Mouse (Mus musculus) kidney, postnatal 25 days (tissue): ENCODE results near the gene Gigyf1.

Experiments
- DNase-seq, 2 experiments: peaks; one replicate each; pipeline ENCODE4 v3.0.0; 2021; ENCODE audit warnings: mixed read lengths in 2 of 2

Gene Gigyf1

GRCm38 (mm10) chr5:137535318-137535717, 17.0 kb downstream of the Gigyf1 start:
- no peak for DNase-seq

GRCm38 (mm10) chr5:137537461-137537860, 19.1 kb downstream of the Gigyf1 start:
- no peak for DNase-seq

DNA sequence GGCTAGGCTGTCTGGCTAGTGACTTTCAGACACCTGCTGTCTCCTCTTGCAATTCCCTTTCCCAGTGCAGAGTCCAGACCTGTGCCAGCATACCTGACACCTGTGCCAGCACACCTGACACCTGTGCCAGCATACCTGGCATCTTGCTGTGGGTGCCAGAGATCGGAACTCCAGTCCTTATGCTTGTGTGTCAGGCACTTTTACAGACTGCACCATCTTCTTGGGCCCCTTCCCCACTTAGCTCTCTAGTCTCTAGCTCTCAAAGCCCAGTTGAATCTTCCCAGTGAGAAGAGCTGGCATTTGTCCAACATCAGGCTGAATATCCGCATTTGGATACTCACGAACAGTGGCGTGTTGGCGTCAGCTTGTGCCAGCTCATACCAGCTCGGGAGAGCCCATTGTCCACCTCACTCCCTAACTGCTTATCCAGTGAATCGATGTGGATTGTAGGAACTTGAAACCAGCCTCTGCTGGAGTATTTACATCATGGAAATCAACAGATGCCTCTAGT, 21.0 kb downstream of the Gigyf1 start:
- no peak for DNase-seq

- DNase-seq, result no peak
Observed at GRCm38 (mm10) chr5:137540991-137541390, 22.6 kb downstream of the Gigyf1 start.

DNA sequence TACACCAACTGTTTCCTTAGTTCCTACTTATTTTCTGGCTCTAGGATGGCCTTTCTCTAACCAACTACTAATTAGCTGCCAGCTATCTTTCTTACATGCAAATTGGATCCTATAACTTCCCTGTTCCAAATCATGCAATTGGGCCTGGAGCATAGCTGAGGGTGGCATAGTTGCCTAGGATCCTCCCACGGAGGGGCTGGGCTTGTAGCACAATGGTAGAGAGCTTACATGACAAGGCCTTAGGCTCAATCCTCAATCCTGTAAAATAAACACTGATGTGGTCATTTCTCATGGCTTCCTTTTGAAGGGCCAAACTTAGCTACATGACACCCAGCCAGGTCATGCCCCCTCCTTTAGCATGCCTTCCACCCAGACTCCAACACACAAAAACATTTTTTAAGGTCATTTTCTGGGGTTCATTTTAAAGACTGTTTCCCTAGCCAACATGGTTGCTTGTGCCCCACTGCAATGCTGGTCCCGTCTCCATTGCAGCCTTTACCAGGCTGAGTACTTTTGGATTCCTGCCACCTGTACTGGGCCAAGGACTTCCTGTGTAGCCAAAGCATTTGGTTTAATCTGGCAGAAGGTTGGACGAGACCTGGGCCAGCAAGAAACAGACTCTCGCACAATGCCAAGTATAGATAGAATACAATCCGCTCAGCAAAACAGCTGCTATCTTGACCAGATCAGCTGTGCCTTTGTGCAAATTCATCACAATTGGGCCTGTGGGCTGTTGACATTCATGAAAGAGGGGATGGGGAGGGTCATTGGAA, 23.6 kb downstream of the Gigyf1 start:
- DNase-seq, result no peak

- DNase-seq, result no peak
Observed at GRCm38 (mm10) chr5:137544926-137545325, 26.6 kb downstream of the Gigyf1 start.

DNA sequence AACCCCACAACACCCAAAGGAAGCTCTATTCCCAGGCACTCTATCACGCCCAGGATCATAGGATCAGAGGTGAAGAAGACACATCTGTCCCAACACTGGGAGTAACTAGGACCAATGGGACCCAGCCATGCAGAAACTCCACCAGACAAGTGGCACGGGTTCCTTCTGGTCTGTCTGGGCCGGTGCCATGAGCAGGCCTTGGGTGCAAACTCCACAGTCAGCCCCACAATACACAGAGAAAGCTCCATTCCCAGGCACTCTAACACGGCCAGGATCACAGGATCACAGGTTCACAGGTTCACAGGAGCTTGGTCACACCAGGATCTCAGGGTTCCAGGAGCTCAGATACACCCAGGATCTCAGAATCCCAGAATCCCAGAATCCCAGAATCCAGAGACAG, 27.2 kb downstream of the Gigyf1 start:
- peak in 1 of 2 experiments; percentile 64 for DNase-seq

DNA sequence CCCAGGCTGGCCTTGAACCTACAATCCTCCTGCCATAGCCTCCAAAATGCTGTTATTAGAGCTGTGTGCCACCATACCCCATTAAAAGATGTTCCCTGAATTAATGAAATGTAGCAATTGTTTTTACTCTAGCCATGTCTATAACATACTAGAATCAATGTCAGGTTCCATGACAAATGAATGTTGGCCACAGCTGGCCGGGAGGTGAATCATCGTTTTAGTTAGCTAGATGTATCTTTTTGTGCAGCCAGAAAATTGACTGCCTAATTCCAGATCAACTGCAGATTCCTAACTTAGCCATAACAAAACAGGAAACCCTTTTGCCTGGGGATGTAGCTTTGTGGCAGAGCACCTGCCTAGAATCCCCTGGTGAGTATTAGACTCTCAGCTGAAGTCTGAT, 31.5 kb downstream of the Gigyf1 start:
- DNase-seq, result no peak

- DNase-seq, result no peak
Observed at GRCm38 (mm10) chr5:137551119-137551518, 32.8 kb downstream of the Gigyf1 start.

DNA sequence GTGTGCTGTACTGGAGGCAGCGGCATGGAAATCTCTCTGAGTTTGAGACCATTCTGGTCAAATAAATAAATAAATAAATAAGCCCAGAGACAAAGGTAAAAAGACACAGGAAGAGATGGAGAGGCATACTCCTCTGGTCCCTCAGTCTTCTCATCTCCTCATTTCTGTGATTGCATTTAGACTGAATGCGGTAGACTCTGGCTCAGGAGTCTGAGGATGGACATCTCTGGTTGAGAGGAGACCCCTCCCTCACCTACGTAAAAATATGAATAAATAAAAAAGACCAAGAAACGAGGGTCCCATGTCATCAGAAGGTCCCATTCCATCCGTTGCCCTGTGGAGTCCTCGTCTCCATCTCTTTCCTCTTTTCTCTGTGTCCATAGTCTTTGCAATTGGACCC, 34.7 kb downstream of the Gigyf1 start:
- DNase-seq, result no peak

- peak; percentile 76 to 89 for DNase-seq
Observed at GRCm38 (mm10) chr5:137553411-137553837, 35.1 kb downstream of the Gigyf1 start, which contains the start of gene Actl6b. Gene Actl6b (plus strand): TSS chr5:137553517.

GRCm38 (mm10) chr5:137553898-137554297, 35.5 kb downstream of the Gigyf1 start:
- DNase-seq, result no peak

GRCm38 (mm10) chr5:137561556-137561955, 43.2 kb downstream of the Gigyf1 start:
- no peak for DNase-seq

DNA sequence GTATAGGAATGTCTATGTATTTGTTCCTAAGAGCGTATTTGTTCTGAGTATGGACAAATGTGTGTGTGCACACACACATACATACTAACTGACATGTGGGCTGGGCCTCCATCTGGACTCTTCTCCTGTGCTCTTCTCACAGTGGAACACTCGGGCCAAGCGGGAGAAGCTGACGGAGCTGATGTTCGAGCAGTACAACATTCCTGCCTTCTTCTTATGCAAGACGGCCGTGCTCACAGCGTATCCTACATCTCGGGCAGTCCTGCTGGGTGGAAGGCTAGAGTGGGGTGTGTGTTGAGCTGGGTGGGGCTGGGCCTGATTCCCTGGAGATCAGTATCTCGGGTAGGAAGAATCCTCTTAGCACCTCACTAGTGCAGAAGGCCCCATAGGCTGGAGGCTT, 44.6 kb downstream of the Gigyf1 start:
- DNase-seq, result peak in 1 of 2 experiments; percentile 22

- DNase-seq, result no peak
Observed at GRCm38 (mm10) chr5:137565744-137566143, 47.4 kb downstream of the Gigyf1 start.

DNA sequence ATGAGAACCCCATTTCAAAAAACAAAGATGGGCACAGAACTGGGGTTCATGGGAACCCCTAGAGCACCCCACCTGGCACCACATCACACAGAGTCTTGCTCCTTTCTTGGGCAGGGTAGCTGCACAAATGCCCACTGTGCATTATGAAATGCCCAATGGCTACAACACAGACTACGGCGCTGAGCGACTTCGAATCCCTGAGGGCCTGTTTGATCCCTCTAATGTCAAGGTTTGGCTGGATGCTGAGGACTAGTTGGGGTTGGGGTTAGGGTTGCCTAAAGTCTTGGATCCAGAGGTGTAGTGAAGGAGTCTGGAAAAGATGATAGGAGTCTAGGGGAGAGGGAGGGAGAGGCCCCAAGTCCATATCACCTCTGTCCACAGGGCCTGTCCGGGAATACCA, 48.1 kb downstream of the Gigyf1 start:
- DNase-seq, result no peak

- DNase-seq, result no peak
Observed at GRCm38 (mm10) chr5:137568223-137568798, 50.0 kb downstream of the Gigyf1 start.

- DNase-seq, result no peak
Observed at GRCm38 (mm10) chr5:137569031-137569430, 50.7 kb downstream of the Gigyf1 start.

DNA sequence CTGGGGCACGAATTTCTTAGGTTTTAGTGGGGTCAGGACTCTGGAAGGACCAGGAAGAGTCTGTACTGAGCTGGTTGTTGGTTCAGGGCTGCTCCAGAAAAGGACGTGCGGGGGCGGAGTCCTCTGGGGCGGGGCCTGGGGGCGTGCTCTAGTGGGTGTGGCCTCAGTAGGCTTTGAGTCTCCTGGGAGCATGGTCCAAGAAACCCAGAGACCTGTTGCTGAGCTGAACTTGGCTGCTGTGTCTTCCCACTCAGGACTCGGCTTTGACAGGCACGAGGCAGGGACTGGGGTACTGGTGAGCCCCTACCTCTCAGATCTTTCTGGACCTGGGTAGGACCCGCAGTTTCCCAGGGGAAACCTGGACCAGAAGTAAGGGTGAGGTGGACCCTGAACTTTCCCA, 51.3 kb downstream of the Gigyf1 start, which contains the start of gene Tfr2:
TSS of gene Tfr2 (plus strand) at position 176 of the 400 bp plus-strand sequence.
- peak; percentile 60 to 77 for DNase-seq

DNA sequence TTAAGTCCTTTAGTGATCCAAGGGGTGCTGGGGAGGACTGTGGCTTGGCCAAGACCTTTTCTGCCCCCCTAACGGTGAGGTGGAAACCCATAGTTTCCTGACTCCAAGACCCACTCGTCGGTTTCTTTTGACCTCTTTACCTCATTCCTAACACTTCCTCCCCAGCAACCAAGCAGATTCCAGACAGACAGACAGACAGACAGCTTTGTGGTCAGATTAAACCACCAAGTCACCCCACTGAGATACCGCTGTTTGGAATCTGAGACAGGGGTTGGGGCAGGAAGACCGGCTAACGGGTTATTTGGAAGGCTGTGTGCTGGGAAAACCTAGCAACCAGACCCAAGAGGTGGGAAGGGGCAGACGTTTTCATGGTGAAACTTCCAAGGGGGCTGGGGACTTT, 51.8 kb downstream of the Gigyf1 start:
- no peak for DNase-seq

DNA sequence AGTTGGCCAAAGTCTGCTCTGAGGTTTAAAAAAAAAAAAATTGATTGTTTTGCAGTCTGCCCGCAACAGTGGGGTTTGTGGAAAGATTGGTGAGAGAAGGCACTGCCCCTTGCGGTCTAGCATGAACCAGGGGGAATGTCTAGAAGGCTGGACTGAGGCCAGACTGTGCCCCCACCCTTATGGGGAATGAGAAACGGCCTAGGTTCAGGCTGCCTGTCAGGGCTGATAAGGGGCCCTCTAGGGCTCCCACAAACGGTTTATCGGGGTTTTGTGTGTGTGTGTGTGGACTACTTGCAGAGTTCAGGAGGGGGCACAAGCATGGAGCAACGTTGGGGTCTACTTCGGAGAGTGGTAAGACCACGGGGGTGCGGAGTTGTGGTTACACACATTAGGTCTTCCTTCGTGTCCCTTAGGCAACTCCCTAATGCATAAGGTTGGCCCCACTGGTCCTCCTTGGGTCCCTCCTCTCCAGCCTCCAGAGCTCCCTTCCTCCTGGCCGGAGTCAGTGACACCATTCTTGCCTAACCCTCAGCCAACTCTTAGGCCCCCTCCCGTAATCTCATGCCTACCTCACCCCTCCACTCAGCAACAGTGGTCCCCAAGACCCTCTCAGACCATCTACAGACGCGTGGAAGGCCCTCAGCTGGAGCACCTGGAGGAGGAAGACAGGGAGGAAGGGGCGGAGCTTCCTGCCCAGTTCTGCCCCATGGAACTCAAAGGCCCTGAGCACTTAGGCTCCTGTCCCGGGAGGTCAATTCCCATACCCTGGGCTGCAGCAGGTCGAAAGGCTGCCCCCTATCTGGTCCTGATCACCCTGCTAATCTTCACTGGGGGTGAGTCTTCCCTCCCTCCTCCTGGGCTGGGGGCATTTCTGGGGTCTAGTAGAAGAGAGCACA, 52.6 kb downstream of the Gigyf1 start:
- no peak for DNase-seq

DNA sequence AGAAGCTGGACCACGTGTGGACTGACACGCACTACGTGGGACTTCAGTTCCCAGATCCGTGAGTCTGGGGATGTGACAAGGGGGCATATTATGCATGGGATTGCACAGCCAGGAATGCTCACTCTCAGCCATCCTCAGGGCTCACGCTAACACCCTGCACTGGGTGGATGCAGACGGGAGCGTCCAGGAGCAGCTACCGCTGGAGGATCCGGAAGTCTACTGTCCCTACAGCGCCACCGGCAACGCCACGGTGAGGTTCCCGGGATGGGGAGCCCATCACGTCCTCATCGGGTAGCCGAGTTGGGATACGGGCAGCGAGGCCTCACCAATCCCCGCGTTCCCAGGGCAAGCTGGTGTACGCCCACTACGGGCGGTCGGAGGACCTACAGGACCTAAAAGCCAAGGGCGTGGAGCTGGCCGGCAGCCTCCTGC, 56.1 kb downstream of the Gigyf1 start:
- DNase-seq, result peak; percentile 34 to 62
